Mouse (Mus musculus) C2C12 (cell line): ENCODE measurements around the gene Syt2. TPM values are rescaled to one million over a fixed set of nuclear protein-coding genes. Genes with fewer than 3 reads are reported as not detected.

Experiments used
- H3K27me3 ChIP-seq: one replicate; pipeline ENCODE4 v1.6.1; 2011; ENCODE audit not compliant: control insufficient read depth, insufficient read depth, insufficient read length
- H3K36me3 ChIP-seq: one replicate; pipeline ENCODE4 v1.6.1; 2011; ENCODE audit not compliant: control insufficient read depth, insufficient read depth
- H3K4me3 ChIP-seq: one replicate; pipeline ENCODE4 v1.5.1; 2011; ENCODE audit warnings: mild to moderate bottlenecking, control low read depth; ENCODE audit not compliant: poor library complexity, insufficient read depth, severe bottlenecking
- H3K79me2 ChIP-seq: one replicate; pipeline ENCODE4 v1.6.1; 2011; ENCODE audit not compliant: control insufficient read depth, insufficient read depth
- H3K79me3 ChIP-seq: one replicate; pipeline ENCODE4 v1.6.1; 2011; ENCODE audit warnings: low read depth, control low read depth
- H3ac ChIP-seq: one replicate; pipeline ENCODE3; 2011; ENCODE audit warnings: low read depth; ENCODE audit not compliant: control insufficient read depth, insufficient read length
- CEBPB ChIP-seq: IDR thresholded peaks from one replicate; pipeline ENCODE4 v1.6.1; 2011; ENCODE audit warnings: low read depth, mild to moderate bottlenecking, control low read depth, moderate library complexity
- CTCF ChIP-seq: IDR thresholded peaks from one replicate; pipeline ENCODE4 v1.5.1; 2011; ENCODE audit not compliant: control insufficient read depth, insufficient read depth, insufficient read length
- FOSL1 ChIP-seq: IDR thresholded peaks from one replicate; pipeline ENCODE4 v1.8.0; 2011; ENCODE audit warnings: mild to moderate bottlenecking, low read length; ENCODE audit not compliant: poor library complexity, insufficient read depth, severe bottlenecking
- MAX ChIP-seq: IDR thresholded peaks from one replicate; pipeline ENCODE4 v1.6.1; 2011; ENCODE audit warnings: mild to moderate bottlenecking, control low read depth
- MYOD1 ChIP-seq: IDR thresholded peaks from one replicate; pipeline ENCODE4 v1.6.1; 2011; ENCODE audit warnings: low read depth; ENCODE audit not compliant: control insufficient read depth, insufficient read length
- MYOG ChIP-seq: IDR thresholded peaks from one replicate; pipeline ENCODE4 v1.6.1; 2011; ENCODE audit not compliant: control insufficient read depth, insufficient read length; ENCODE audit errors: extremely low read depth
- USF1 ChIP-seq: IDR thresholded peaks from one replicate; pipeline ENCODE4 v1.6.1; 2011; ENCODE audit warnings: low read depth, mild to moderate bottlenecking, control low read depth, moderate library complexity
- polyA plus RNA-seq: library from polyadenylated mRNA; unstranded; fragments of >200 nt; fragmentation: generic; extraction: Trizol; gene quantifications from one replicate; pipeline ENCODE4 v1.2.1, GENCODE M21; 2012; ENCODE audit warnings: missing spikeins

Syt2 gene
- polyA plus RNA-seq, 1 experiment, result 0.15 TPM

- Histone ChIP-seq H3K79me2 (no peaks in the 10 kb centered on the region), H3K79me3 (no peaks in the 10 kb centered on the region), H3K27me3 (peaks cover 23% of the 10 kb centered on the region), H3K4me3 (no peak overlapping the region), H3ac (no peak overlapping the region), H3K36me3 (no peaks in the 10 kb centered on the region)
- TF ChIP-seq MYOG (no peak), USF1 (no peak), CEBPB (no peak), FOSL1 (no peak), MAX (no peak), MYOD1 (no peak), CTCF (no peak)
These were observed 54.7 kb downstream of the Syt2 start for GRCm38 (mm10) chr1:134701191-134701590.

GRCm38 (mm10) chr1:134703232-134703631 is 56.8 kb downstream of the Syt2 start:
- Histone ChIP-seq H3K27me3 (peaks cover 34% of the 10 kb centered on the region), H3K79me2 (no peaks in the 10 kb centered on the region)
- TF ChIP-seq USF1 (no peak), MYOG (no peak), MAX (no peak), CEBPB (no peak), FOSL1 (no peak), MYOD1 (no peak), CTCF (no peak)

GRCm38 (mm10) chr1:134704396-134705306 is 58.2 kb downstream of the Syt2 start:
- Histone ChIP-seq H3K79me3 (no peaks in the 10 kb centered on the region), H3K36me3 (no peaks in the 10 kb centered on the region), H3K79me2 (no peaks in the 10 kb centered on the region), H3K27me3 (peaks cover 38% of the 10 kb centered on the region), H3ac (no peak overlapping the region), H3K4me3 (no peak overlapping the region)
- TF ChIP-seq CTCF (peak; percentile 78), MAX (no peak)

More at GRCm38 (mm10) chr1:134703232-134703631, 56.8 kb downstream of the Syt2 start:
- H3K36me3 ChIP-seq, result no peaks in the 10 kb centered on the region
- no peak overlapping the region for H3ac ChIP-seq
- H3K79me3 ChIP-seq, result no peaks in the 10 kb centered on the region
- H3K4me3 ChIP-seq, result no peak overlapping the region

GRCm38 (mm10) chr1:134706549-134706948 is 60.1 kb downstream of the Syt2 start:
- Histone ChIP-seq H3ac (no peak overlapping the region), H3K79me3 (no peaks in the 10 kb centered on the region), H3K27me3 (peaks cover 54% of the 10 kb centered on the region)

GRCm38 (mm10) chr1:134707516-134707915 is 61.0 kb downstream of the Syt2 start:
- TF ChIP-seq MAX (no peak), CEBPB (no peak), MYOD1 (no peak), MYOG (no peak), USF1 (no peak), FOSL1 (no peak), CTCF (no peak)
- no peak overlapping the region for H3ac ChIP-seq
- no peaks in the 10 kb centered on the region for H3K79me2 ChIP-seq
- peaks cover 63% of the 10 kb centered on the region for H3K27me3 ChIP-seq
- no peak overlapping the region for H3K4me3 ChIP-seq
- H3K79me3 ChIP-seq, result no peaks in the 10 kb centered on the region
- no peaks in the 10 kb centered on the region for H3K36me3 ChIP-seq

More at GRCm38 (mm10) chr1:134706549-134706948, 60.1 kb downstream of the Syt2 start:
- Histone ChIP-seq H3K4me3 (no peak overlapping the region), H3K79me2 (no peaks in the 10 kb centered on the region), H3K36me3 (no peaks in the 10 kb centered on the region)
- no peak for TF ChIP-seq MYOG

- no peak overlapping the region for H3K4me3 ChIP-seq
- no peak for TF ChIP-seq MYOG
- no peak for TF ChIP-seq MAX
- no peak for TF ChIP-seq FOSL1
- TF ChIP-seq USF1, result no peak
- TF ChIP-seq MYOD1, result no peak
- no peak for TF ChIP-seq CTCF
- TF ChIP-seq CEBPB, result no peak
- no peak overlapping the region for H3ac ChIP-seq
- no peaks in the 10 kb centered on the region for H3K36me3 ChIP-seq
- no peaks in the 10 kb centered on the region for H3K79me2 ChIP-seq
- H3K79me3 ChIP-seq, result no peaks in the 10 kb centered on the region
- peaks cover 71% of the 10 kb centered on the region for H3K27me3 ChIP-seq
These were observed 61.8 kb downstream of the Syt2 start for GRCm38 (mm10) chr1:134708274-134708673.
